Mouse (Mus musculus): ENCODE measurements around the gene Ssbp2.

DNA sequence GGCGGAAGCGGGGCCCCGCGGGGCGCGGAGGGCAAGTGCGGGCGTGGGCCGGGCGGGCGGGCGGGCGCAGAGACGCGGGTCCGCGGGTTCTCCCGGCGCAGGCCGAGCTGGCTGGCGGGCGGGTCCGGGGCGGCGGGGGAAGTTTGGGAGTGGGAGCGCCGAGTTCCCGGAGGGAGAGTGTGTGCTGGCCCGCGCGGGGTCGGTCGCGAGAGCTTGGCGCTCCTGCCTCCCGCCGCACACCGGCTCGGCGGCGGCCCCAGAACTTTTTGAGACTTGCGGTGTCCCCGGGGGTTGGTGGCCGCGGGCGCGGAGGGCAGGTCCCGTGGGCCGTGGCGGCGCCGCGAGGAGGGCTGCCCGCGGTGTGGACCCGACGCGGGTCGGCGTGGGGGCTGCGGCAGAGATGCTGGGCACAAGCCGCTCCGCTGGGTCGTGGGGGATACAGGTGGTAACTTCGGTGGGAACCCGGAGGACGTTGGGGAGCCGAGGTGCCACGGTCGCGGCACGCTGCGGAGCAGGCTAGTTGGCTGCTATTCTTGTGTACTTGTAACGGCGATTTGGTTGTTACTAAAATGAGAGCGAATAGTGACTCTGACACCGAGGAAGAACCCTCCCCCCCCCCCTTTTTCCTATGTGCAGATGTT lies 1.7 kb downstream of the Ssbp2 start:
- no peak for TF ChIP-seq EP300 (IDR thresholded peaks at IDR 0.05; ENCODE audit: low read depth)
- no peak for TF ChIP-seq CTCF (IDR thresholded peaks at IDR 0.05; ENCODE audit: low read depth)
